Mouse (Mus musculus) testis, adult 2 months (tissue): ENCODE measurements around the gene Tmod3.

ENCODE experiments used
- CTCF ChIP-seq: fragments of 200-500 bp; IDR thresholded peaks from 2 replicates; pipeline ENCODE4 v1.5.1; 2012; ENCODE audit warnings: low read depth, mild to moderate bottlenecking, inconsistent platforms, low read length, moderate library complexity; ENCODE audit not compliant: control insufficient read depth, insufficient read depth, insufficient replicate concordance
- POLR2A ChIP-seq: fragments of 200-500 bp; IDR thresholded peaks from 2 replicates; pipeline ENCODE4 v1.6.1; 2012; ENCODE audit warnings: low read depth, mild to moderate bottlenecking, inconsistent platforms, low read length, moderate library complexity; ENCODE audit not compliant: control insufficient read depth

DNA sequence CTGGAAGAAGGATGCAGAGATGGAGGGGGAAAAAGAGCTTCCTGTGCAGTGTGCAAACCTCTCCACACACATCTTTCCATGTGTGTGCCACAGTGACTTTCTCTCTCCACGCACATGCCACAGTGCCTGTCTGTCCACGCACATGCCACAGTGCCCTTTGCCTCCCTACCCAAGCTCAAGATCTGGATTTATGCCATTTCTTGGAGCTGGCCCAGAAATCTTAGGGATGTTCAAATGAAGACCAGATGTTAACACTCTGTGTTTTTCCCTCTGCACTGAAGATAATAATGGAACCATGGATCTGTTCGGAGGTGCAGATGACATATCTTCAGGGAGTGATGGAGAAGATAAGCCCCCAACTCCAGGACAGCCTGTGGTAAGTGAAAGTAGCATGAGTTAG lies 111.4 kb downstream of the Tmod3 start:
- TF ChIP-seq CTCF, result no peak
- TF ChIP-seq POLR2A, result no peak
